Mouse (Mus musculus): ENCODE measurements around the gene Cacna1a. TPM values are rescaled to one million over a fixed set of nuclear protein-coding genes. Genes with fewer than 3 reads are reported as not detected.

The Cacna1a gene
- total and polyA plus RNA-seq, 2 experiments from 2014 or later = 16.5 to 70.5 TPM

- ATAC-seq (no peak), DNase-seq (ENCODE audit: low spot score) (no peak)
- Histone ChIP-seq H3K4me1 (ENCODE audit: insufficient read depth, low read length) (no peaks in the 10 kb centered on the region), H3K36me3 (ENCODE audit: insufficient read depth, low read length) (peaks cover 40% of the 10 kb centered on the region; the same call in 1 of the 2 replicates), H3K4me3 (ENCODE audit: low read length) (no peak overlapping the region), H3K9ac (replicated peaks; ENCODE audit: low read length) (no peak overlapping the region), H3K4me2 (ENCODE audit: low read depth, low read length) (no peak overlapping the region), H3K27me3 (ENCODE audit: insufficient read depth, low read length) (no peaks in the 10 kb centered on the region), H3K9me3 (ENCODE audit: low read length) (no peaks in the 10 kb centered on the region), H3K27ac (no peak overlapping the region)
- WGBS = 64% methylated on average over 6 of the region's 6 CpGs
- TF ChIP-seq CTCF (IDR thresholded peaks at IDR 0.05; ENCODE audit: low read depth) = no peak
Observed at GRCm38 (mm10) chr8:84539376-84539775, 151.1 kb downstream of the Cacna1a start.

GRCm38 (mm10) chr8:84542481-84542880 lies 154.2 kb downstream of the Cacna1a start:
- Histone ChIP-seq H3K9ac (replicated peaks; ENCODE audit: low read length) (no peak overlapping the region), H3K27ac (no peak overlapping the region), H3K27me3 (ENCODE audit: insufficient read depth, low read length) (no peaks in the 10 kb centered on the region), H3K4me2 (ENCODE audit: low read depth, low read length) (no peak overlapping the region), H3K36me3 (ENCODE audit: insufficient read depth, low read length) (peaks cover 29% of the 10 kb centered on the region; the same call in 1 of the 2 replicates), H3K4me3 (ENCODE audit: low read length) (no peak overlapping the region), H3K9me3 (ENCODE audit: low read length) (no peaks in the 10 kb centered on the region), H3K4me1 (ENCODE audit: insufficient read depth, low read length) (no peaks in the 10 kb centered on the region)
- TF ChIP-seq CTCF (IDR thresholded peaks at IDR 0.05; ENCODE audit: low read depth) = no peak
- WGBS = 59% methylated on average over 7 of the region's 7 CpGs
- no peak for DNase-seq (ENCODE audit: low spot score)
- ATAC-seq = no peak

GRCm38 (mm10) chr8:84545522-84545921 lies 157.3 kb downstream of the Cacna1a start:
- peaks cover 16% of the 10 kb centered on the region; the same call in 1 of the 2 replicates for H3K36me3 ChIP-seq (ENCODE audit: insufficient read depth, low read length)
- H3K4me1 ChIP-seq (ENCODE audit: insufficient read depth, low read length) = no peaks in the 10 kb centered on the region
- H3K27ac ChIP-seq = no peak overlapping the region
- no peak for DNase-seq (ENCODE audit: low spot score)
- no peak for TF ChIP-seq CTCF (IDR thresholded peaks at IDR 0.05; ENCODE audit: low read depth)
- no peaks in the 10 kb centered on the region for H3K9me3 ChIP-seq (ENCODE audit: low read length)
- no peak overlapping the region for H3K4me2 ChIP-seq (ENCODE audit: low read depth, low read length)
- no peak overlapping the region for H3K4me3 ChIP-seq (ENCODE audit: low read length)
- H3K9ac ChIP-seq (replicated peaks; ENCODE audit: low read length) = no peak overlapping the region
- ATAC-seq = no peak
- 86% methylated on average over 3 of the region's 3 CpGs for WGBS
- H3K27me3 ChIP-seq (ENCODE audit: insufficient read depth, low read length) = no peaks in the 10 kb centered on the region

GRCm38 (mm10) chr8:84552457-84552856 lies 164.2 kb downstream of the Cacna1a start:
- Histone ChIP-seq H3K9ac (replicated peaks; ENCODE audit: low read length) (no peak overlapping the region), H3K9me3 (ENCODE audit: low read length) (no peaks in the 10 kb centered on the region), H3K4me1 (ENCODE audit: insufficient read depth, low read length) (no peaks in the 10 kb centered on the region; the same call in 1 of the 2 replicates), H3K4me2 (ENCODE audit: low read depth, low read length) (no peak overlapping the region), H3K36me3 (ENCODE audit: insufficient read depth, low read length) (peaks cover 9% of the 10 kb centered on the region; the same call in 1 of the 2 replicates), H3K27ac (no peak overlapping the region), H3K4me3 (ENCODE audit: low read length) (no peak overlapping the region), H3K27me3 (ENCODE audit: insufficient read depth, low read length) (no peaks in the 10 kb centered on the region)
- TF ChIP-seq CTCF (IDR thresholded peaks at IDR 0.05; ENCODE audit: low read depth) = no peak
- DNase-seq (ENCODE audit: low spot score) (no peak), ATAC-seq (no peak)
- 93% methylated on average over 4 of the region's 4 CpGs for WGBS

GRCm38 (mm10) chr8:84553106-84553505 lies 164.9 kb downstream of the Cacna1a start:
- Histone ChIP-seq H3K4me3 (ENCODE audit: low read length) (no peak overlapping the region), H3K4me1 (ENCODE audit: insufficient read depth, low read length) (no peaks in the 10 kb centered on the region; the same call in 1 of the 2 replicates), H3K9ac (replicated peaks; ENCODE audit: low read length) (no peak overlapping the region), H3K4me2 (ENCODE audit: low read depth, low read length) (no peak overlapping the region), H3K36me3 (ENCODE audit: insufficient read depth, low read length) (peaks cover 9% of the 10 kb centered on the region; the same call in 1 of the 2 replicates), H3K27ac (peak overlapping the region; percentile 6; the same call in 1 of the 2 replicates), H3K9me3 (ENCODE audit: low read length) (no peaks in the 10 kb centered on the region), H3K27me3 (ENCODE audit: insufficient read depth, low read length) (peaks cover 3% of the 10 kb centered on the region; the same call in 1 of the 2 replicates)
- ATAC-seq (no peak), DNase-seq (ENCODE audit: low spot score) (no peak)
- no peak for TF ChIP-seq CTCF (IDR thresholded peaks at IDR 0.05; ENCODE audit: low read depth)
- WGBS = 71% methylated on average over 8 of the region's 8 CpGs

GRCm38 (mm10) chr8:84553617-84554016 lies 165.4 kb downstream of the Cacna1a start:
- Histone ChIP-seq H3K9ac (replicated peaks; ENCODE audit: low read length) (no peak overlapping the region), H3K36me3 (ENCODE audit: insufficient read depth, low read length) (peaks cover 9% of the 10 kb centered on the region; the same call in 1 of the 2 replicates), H3K4me1 (ENCODE audit: insufficient read depth, low read length) (no peaks in the 10 kb centered on the region; the same call in 1 of the 2 replicates), H3K4me2 (ENCODE audit: low read depth, low read length) (no peak overlapping the region), H3K27ac (peak overlapping the region; percentile 6; the same call in 1 of the 2 replicates), H3K4me3 (ENCODE audit: low read length) (no peak overlapping the region), H3K9me3 (ENCODE audit: low read length) (no peaks in the 10 kb centered on the region), H3K27me3 (ENCODE audit: insufficient read depth, low read length) (peaks cover 5% of the 10 kb centered on the region; the same call in 1 of the 2 replicates)
- no peak for ATAC-seq
- TF ChIP-seq CTCF (IDR thresholded peaks at IDR 0.05; ENCODE audit: low read depth) = no peak
- WGBS = 86% methylated on average over 4 of the region's 4 CpGs
- DNase-seq (ENCODE audit: low spot score) = no peak

Measured in hindbrain, postnatal 0 days (tissue).